Mouse (Mus musculus): ENCODE data around the gene Fgd1. TPM values are rescaled to one million over a fixed set of nuclear protein-coding genes. Genes with fewer than 3 reads are reported as not detected.

Fgd1 gene
- 1.7 and 4.5 TPM in 2 replicates for total RNA-seq (2017)

DNA sequence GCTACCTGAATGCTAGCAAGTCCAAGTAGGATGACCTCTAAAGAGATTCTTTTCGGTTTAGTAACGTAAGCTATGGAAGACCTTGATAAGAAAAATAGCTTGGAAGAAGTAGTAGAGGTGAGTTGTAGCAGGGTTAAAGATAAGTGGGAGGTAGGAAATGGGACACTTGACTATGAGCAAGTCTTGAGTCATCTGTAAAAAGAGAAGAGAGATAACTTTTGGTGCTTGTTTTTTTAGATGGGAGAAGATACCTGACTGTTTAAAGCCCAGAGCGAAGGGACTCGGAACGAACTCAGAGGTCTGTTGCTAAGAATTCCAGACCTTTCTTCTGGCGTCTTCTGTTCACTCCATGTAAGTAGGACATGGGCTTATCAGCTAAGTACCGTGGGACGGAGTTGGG, at the start of gene Fgd1:
TSS of gene Fgd1 (plus strand) at position 301 of the 400 bp plus-strand sequence.
- no peak for ATAC-seq (replicated peaks; ENCODE audit: low read depth, poor library complexity, severe bottlenecking)

DNA sequence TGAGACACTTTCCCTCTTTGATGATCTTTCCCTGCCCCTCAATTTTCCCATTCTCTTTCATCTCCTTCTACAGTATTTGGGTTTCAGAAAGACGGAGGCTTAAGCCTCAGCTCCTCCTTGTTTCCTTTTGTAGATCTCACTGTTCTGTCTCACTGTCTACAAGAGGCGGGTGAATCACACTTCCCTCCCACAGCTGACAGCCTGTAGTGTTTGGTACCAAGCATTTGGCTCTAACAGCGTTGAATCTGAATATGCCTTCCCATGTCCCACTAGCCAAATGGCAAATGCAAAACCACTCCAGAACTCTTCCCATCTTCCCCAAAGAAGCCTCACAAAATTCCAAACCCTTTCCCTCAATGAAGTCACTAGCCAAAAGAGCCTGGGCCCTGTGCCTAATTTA, 49.2 kb upstream of the Fgd1 start:
- no peak for ATAC-seq (replicated peaks; ENCODE audit: low read depth, poor library complexity, severe bottlenecking)

DNA sequence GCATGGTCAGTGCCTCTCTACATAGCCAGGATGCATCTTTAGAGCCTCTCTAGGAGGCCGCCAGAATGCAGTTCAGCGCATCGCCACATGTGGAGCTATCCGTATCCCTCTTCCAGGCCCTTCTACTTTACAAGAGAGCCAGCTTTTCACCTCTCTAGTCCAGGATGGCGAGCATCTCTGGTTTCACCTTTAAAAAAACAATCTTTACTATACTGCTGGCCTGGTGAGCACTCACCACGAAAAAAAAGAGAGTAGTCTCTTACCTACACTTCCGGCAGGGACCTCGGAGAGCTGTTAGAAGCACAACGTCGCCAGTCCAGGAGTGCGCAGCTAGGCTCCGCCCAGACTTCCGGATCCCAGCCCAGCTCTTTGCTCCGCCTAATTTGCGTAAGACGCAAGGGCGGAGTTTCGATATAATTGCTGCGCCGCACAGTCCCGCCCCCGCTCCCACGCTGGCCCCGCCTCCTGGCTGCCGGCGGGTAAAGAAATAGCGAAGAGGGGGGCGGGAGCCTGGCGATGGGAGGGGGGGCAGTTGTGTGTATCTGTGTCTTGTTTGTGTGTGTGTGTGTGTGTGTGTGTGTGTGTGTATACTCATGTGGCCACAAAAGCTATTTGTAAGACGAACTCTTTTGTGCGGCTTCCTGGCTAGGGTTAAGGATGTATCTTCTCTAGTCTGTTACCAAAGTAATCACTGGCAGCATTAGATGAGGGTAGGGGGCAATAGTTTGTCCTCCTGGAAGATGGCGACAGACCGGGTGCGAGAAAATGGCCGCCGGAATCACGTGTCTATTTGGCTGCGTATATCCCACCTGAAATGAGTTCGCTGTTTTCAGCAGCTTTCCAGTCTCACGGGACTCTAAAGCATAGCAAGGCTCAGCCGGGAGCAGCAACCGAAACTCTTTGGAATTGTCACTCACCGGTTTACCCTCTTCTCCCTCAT, 28.7 kb upstream of the Fgd1 start, which contains the start of gene Gnl3l:
TSS of gene Gnl3l (minus strand) at position 385 of the 940 bp plus-strand sequence.
- ATAC-seq (replicated peaks; ENCODE audit: low read depth, poor library complexity, severe bottlenecking) = peak; percentile 97

DNA sequence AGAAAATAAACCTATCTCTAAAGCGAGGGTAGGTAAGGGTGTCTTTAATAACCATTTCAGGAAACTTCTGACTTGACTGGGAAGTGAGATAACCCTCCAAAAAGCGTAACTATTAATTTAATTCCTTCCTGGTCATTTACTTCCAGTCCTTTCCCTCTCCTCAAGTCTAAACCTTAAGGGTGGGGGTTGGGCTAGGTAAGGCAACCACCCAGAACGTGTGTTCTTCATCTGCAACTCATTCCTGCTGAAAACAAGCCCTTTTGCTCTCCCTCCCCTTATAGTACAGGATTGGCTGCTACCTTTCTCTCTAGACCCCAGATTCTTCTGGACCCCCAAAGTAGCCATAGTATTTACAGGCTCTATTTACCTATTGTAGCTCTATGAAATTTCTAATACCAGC, 28.1 kb upstream of the Fgd1 start:
- no peak for ATAC-seq (replicated peaks; ENCODE audit: low read depth, poor library complexity, severe bottlenecking)

DNA sequence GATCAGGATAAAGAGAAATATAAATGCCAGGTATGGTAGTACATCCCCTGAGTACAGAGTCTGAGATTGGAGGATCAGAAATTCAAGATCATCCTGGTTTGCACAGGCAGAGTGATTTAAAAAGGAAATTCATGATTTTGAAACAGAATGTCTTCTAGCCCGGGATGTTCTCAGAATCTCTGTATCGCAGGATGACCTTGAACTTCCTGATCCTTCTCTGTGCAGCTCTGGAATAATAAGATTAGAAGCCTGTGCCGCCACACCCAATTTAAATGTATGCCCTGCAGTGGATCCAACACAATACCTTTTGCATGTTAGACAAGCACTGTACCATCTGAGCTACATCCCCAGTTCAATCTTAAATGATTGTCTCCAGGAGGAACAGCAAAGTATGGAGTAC, 27.2 kb upstream of the Fgd1 start:
- no peak for ATAC-seq (replicated peaks; ENCODE audit: low read depth, poor library complexity, severe bottlenecking)

DNA sequence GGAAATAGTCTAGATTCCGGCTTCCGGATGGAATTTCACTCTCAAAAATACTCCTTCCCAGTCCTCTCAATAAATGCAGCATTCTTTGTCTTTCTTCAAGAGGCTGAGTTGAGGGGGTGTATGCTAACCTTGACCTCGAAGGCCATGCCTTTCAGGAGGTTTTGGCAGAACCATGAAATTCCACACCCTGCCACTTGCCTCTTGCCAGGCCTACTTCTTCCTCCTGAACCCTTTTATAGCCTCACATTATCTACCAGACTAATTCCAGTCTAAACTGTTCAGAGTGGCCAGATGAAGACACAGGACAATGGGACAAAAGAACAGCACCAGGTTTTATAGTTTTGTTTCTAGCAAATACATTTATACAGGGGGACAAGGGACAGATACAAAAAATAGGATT, 14.6 kb upstream of the Fgd1 start:
- no peak for ATAC-seq (replicated peaks; ENCODE audit: low read depth, poor library complexity, severe bottlenecking)

DNA sequence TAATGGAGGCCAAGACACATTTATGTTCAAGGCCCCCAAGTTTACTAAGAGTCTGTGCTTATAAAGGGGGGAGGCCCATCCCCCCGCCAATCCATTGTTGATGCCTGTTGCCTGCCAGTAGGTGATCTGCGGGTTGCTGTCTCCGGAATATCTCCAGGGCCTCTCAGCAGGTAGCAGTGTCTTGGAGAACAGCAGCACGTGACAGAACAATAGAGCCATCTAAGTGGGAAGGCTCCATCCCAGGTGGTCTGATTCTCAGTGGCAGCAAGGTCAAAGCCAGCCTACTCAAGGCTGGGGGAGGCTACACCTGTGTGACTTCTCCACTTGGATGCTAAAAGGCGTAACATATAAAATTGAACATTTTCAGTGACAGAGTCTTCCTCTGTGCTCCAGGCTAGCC, 4.7 kb upstream of the Fgd1 start:
- ATAC-seq (replicated peaks; ENCODE audit: low read depth, poor library complexity, severe bottlenecking) = no peak

DNA sequence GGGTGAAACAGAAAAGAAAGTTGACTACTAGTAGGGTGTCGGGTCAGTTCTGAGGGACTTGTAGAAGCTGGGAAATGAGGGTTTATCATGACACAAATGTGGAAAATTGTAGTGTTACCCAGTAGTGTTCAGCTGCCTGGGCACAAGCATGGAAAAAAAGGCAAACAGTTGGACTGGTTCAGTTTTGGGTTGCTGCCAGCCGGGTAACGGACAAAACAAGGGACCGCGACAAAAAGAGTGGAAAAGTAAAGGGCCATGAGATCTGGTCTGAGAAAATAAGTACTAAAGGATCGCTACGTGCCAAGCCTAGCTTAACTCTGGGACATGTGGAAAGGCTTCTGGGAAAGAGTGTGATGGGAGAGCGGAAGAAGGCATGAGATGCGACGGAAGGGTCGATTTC, 371 bp downstream of the Fgd1 start:
- ATAC-seq (replicated peaks; ENCODE audit: low read depth, poor library complexity, severe bottlenecking) = no peak

DNA sequence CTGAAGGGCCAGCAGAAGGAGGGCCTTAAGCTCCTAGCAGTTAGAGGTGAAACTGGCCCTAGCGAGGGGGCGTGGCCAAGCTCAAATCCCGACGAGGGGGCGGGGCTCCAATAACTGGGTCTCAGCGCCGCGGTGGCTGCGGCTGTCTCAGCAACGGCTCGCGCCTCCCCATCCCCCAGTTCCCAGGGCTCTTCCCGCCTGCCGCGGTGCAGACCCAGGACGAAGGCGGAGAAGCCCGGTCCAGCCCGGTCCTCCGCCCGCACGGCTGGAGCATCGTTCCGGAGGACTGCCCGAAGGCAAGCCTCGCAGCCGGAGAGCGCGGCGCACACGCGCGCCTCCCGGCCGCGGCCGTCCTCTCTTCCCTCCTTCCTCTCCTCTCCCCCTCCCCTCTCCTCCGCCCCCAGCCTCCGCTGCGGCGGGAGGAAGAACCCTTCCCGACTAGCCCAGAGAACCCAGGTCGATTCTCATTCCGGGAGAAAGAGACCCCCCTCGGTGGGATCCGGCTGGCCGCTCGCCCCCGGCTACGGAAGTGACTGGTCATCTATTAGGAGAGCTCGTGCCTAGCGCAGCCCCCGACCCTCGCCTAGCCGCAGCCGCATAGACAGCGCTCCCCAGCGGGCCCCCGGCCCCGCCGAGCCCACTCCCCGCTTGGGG, 954 bp downstream of the Fgd1 start:
- peak; percentile 91 for ATAC-seq (replicated peaks; ENCODE audit: low read depth, poor library complexity, severe bottlenecking)

DNA sequence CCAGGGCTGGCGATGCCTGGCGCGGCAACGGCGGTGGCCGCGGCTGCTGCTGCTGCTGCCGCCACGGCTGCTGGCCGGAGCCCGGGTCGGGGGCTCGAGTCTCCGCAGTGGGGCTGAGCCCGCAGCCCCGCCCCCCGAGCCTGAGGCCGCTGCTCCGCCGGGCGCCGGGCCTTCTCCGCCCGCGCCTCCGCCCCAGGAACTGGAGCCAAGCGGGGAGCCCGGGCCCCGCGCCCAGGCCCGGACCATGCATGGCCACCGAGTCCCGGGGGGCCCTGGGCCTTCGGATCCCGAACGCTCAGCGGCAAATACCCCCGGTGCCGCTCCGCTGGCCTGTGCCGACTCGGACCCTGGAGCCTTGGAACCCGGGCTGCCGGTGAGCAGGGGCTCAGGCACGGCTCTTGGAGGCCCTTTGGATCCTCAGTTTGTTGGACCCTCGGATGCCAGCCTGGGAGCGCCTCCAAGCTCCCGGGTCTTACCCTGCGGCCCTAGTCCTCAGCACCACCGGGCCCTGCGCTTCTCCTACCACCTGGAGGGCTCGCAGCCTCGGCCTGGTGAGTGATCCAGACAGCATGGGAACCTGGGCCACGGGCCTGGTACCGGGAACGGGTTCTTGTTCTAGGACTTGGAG, 1.6 kb downstream of the Fgd1 start:
- 0 out of 2 replicates have a peak, but pooled peaks have one; percentile 11 for ATAC-seq (replicated peaks; ENCODE audit: low read depth, poor library complexity, severe bottlenecking)

DNA sequence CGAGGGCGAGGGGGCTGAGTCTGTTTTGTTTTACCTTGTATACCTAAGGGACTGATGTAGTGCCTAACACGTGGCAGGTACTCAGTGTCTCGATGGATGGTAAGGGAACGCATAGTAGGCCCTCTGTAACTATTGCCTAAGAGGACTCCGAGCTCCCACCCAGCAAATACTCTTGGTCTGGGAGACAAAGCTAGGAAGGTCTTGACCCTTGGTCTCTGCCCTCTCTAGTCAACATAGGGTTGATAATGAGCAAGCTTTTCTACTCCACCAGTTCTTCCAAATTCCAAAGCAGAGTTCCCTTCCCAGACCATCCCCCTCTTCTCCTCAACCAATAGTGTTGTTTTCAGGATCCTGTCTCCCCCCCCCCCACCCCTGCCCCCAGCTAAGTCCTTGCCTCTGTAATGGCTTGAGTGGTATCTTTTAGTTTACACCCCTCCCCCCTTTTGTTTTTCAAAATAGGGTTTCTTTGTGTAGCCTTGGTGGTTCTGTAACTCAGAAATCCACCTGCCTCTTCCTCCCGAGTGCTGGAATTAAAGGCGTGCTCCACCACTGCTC, 3.8 kb downstream of the Fgd1 start:
- no peak for ATAC-seq (replicated peaks; ENCODE audit: low read depth, poor library complexity, severe bottlenecking)

DNA sequence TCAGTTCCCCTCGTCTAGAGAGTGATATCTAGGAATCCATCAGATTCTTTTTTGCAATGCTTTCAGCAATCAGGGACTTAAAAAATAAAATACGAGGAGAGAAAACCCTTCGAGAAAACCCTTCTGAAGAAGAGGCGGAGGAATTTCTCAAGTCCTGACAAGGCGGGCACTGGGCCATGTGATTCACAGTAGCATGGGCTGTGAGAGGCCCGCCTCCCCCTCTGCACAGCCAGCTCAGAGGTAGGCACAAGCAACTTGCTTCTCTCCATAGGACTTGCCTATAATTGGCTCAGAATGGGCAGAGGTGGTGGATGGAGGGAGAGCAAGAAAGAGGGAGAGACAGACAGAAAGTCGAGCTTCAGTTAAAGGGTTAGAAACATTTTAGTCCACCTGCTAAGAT, 4.4 kb downstream of the Fgd1 start:
- no peak for ATAC-seq (replicated peaks; ENCODE audit: low read depth, poor library complexity, severe bottlenecking)

DNA sequence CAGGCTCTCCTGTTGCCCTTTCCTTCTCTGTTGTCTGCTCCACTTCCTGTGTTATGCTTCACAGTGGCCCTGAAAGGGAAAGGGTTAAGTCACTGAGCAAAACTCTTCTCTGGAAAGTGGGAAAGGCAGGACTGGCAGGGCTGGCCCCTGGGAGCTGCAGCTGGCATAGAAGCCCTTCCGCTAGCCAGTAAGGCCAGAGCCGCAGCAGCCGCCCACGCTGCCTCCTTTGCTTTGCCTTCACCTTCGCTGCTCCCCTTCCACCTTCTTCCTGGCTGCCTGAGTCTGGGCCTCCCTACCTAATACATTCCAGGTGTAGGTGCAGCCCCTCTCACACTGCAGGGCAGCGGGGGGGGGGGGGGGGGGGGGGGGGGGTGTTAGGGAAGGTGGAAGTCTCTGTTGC, 8.5 kb downstream of the Fgd1 start:
- no peak for ATAC-seq (replicated peaks; ENCODE audit: low read depth, poor library complexity, severe bottlenecking)

DNA sequence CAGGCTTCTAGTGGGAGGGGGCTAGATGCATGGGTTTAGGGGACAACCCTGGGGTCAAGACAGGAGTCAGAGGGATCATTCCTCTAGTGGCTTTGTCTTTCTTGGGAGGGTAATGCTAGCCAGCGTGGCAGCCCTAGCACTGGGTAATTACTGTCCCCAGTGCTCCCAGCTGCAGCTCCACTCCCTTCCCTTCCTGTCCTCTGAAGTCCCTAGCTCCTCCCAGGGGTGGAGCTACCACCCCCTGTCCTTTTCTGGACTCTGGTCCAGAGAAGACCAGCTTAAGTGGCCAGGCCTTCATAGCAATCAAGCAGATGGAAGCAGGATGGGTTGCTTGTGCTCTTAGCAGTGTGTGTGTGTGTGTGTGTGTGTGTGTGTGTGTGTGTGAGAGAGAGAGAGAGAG, 9.6 kb downstream of the Fgd1 start:
- ATAC-seq (replicated peaks; ENCODE audit: low read depth, poor library complexity, severe bottlenecking) = no peak

DNA sequence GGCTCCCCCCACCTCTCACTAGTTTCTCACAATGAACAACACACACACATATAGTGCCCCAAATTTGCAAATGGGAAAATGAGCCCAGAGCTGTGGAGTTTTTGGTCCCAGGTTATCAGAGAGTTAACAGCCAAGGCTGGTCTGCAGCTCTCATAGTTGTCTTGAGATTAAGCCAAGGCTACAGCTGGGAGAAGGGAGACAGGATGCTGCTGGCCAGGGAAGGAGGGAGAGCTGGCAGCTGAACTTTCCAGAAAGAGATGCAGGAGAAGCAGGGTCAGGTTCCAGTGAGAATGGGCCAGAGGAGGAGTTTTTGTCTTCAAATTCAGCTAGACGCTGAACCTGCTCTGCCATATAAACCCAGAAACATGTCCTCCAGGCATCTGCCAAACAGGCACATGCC, 13.4 kb downstream of the Fgd1 start:
- ATAC-seq (replicated peaks; ENCODE audit: low read depth, poor library complexity, severe bottlenecking) = no peak

DNA sequence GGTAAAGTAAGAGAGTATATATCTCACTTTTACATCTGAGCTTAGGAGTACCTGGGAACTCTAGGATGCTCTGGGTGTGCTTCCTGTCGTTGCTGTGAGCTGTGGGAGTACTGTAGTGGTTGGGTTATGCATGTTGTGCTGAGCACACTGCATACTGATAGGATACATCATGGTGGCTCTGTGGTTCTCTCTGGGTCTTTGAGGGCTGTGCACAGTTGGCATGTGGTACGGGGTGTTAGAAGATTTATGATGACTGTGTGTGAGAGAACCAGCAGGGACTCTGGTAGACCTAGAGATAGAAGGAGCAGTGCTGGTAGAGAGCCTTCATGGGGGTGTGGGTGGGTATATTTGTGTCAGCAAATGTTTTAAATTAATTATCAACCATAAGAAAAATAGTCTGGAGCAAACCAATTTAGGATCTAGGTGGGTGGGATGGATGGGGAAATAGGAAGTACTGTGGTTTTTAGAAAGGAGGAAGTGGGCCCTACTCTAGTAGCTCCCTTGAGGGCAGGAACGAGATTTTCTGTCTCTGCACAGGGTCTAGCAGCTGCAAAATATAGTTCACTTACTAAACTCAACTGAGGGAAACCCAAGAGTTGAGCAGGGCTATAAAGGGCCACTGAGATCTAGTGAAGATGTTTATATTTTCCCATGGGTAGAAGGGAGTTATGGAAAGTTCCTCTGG, 15.8 kb downstream of the Fgd1 start:
- ATAC-seq (replicated peaks; ENCODE audit: low read depth, poor library complexity, severe bottlenecking) = peak; percentile 79

DNA sequence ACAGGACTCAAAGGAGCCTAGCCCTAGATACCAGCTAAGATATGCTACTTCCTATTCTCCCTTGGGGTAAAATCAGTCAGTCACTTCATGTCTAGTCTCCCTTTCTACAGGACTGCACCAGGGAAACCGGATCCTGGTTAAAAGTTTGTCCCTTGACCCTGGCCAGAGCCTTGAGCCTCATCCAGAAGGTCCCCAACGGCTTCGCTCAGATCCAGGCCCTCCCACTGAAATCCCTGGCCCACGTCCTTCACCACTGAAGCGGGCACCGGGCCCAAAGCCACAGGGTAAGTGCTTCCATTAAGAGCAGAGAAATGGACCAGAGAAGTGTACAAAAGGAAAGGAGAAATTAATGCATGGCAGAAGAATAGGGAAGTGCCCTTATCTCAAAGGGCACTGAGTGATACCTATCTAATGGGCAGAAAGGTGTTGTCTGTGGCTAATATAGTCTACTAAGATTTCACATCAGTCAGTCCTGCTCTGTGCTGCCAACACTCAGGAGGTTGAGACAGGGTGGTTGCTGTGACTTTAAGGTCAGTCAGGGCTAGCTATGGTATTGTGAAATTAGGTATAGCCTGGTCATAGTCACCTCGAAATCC, 20.2 kb downstream of the Fgd1 start:
- no peak for ATAC-seq (replicated peaks; ENCODE audit: low read depth, poor library complexity, severe bottlenecking)

DNA sequence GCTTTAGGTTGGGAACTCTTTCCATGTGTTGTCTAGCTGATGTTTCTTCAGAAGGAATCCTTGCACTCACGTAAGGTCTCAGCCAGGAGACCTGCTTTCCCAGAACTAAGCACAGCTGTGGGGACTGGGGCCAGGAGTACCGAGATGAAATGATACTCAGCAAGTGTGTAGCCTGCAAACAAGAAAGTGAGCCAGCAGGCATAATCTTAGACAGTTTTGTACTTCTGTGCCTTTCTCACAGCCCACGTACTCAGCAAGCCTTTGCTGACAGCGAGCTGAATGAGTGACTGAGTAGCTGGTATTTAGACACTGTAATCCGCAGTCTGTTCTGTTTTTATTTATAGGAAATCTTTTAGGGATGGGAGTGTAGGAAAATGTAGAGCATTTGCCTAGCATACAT, 21.9 kb downstream of the Fgd1 start:
- ATAC-seq (replicated peaks; ENCODE audit: low read depth, poor library complexity, severe bottlenecking) = no peak

DNA sequence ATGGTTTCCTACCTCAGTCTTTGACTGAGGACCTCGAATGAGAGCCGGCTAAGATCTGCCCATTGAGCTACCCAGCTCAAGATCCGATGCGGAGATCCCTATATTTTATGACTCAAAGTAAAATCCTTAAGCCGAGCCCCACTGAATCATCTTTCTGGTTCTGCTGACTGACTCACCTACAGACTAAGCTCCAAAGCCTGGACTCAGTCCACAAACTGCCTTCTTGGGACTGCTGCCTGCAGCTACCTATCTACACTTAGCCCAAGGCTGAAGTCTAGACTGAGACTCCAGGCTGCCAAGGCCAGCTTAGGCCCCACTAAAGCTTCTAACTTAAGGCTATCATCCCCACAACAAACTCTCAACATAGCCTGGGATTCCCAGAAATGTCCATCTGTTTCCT, 30.1 kb downstream of the Fgd1 start:
- no peak for ATAC-seq (replicated peaks; ENCODE audit: low read depth, poor library complexity, severe bottlenecking)
